Mouse (Mus musculus) embryonic stem cell, embryonic (primary cell): ENCODE measurements at regions not wholly inside any gene's neighbourhood (a gene's known extent, or its start where the extent isn't known, plus 50 kb on each side); places are given as distances from the start of the nearest gene placed in this dataset.

Experiments used
- CTCF ChIA-PET, 4 experiments: fragments of 300-600 bp in 2 of 4; fragments of 350-600 bp in 2 of 4; sonication (Branson Sonifier 250); formaldehyde crosslinking; loops; one replicate each; lab custom pipeline; 2022; ENCODE audit warnings: inconsistent platforms in 2 of 4; lab: Charles Lee
- POLR2A ChIA-PET, 4 experiments: fragments of 300-600 bp in 2 of 4; fragments of 350-600 bp in 2 of 4; sonication (Branson Sonifier 250); formaldehyde crosslinking; loops; one replicate each; lab custom pipeline; 2022; ENCODE audit warnings: antibody characterized with exemption in 4 of 4, inconsistent platforms in 1 of 4; lab: Charles Lee

DNA sequence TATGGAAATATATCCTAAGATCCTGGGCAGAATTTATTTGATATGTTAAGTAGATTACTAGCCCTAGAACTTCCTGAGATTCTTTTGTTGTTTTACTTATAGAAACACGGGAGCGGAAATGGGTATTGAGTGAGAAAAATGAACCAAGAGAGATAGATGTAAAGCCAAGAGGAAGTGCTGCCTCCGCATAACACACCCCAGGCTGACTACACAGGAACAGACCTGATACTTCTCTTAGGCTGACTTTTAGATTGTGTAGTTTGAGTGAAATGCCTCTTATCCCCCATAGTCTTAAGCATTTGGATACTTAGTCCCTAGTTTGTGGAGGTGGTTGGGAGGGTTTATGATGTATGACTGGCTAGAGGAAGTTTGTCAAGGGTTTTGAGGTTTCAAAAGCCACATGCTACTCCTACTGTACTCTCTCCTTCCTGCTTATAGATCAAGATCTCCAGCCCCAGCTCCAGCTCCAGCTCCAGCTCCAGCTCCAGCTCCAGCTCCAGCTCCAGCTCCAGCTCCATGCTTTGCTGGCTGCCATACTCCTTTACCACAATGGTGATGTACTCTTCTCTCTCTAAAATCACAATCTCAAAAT, 210.0 kb upstream of the Nrp1 start:
- POLR2A ChIA-PET: interaction anchor here in 1 of 4 experiments (0.7 kb wide), 1 partner anchor 621 kb away, joined by 3 read pairs; no protein-coding TSS in a partner anchor
- CTCF ChIA-PET: no interaction called here

DNA sequence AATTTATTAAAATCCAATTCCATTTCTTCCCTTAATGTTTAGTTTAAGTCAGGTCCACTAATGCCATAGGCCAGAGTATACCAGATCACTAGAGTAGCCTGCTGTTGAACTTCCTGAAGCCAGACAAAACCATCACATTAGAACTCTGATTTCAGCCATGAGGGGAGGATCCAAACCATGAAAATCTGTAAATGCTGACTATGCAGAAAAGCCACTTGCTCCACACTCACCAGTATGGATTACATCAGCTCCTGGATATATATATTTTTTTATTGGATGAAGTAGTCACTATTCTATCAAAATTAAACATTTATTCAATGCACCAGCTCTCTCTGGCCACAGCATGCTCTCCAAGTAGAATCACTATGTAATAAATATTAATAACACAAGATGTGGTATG, 202.8 kb upstream of the Nrp1 start:
- ChIA-PET CTCF (no interaction called here), POLR2A (no interaction called here)

DNA sequence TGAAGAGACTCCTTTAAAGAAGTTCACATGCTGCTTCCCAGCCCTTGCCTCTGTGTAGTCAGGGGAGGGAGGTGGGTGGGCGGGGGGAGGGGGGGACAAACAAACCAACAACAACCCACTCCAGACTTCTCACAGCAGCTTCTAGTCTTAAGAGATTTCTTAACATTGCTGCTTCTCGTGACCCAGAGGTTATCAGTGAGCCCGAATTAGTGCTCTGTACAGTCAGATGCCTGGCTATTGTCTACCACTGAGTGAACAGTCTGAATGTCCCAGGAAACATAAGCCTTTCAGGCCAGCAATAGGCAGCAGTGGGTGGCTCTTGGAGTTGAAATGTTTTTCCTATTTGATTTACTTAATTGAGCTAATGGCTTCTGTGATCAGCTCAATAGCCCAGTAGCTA, 202.2 kb upstream of the Nrp1 start:
- POLR2A ChIA-PET: no interaction called here
- CTCF ChIA-PET: no interaction called here

DNA sequence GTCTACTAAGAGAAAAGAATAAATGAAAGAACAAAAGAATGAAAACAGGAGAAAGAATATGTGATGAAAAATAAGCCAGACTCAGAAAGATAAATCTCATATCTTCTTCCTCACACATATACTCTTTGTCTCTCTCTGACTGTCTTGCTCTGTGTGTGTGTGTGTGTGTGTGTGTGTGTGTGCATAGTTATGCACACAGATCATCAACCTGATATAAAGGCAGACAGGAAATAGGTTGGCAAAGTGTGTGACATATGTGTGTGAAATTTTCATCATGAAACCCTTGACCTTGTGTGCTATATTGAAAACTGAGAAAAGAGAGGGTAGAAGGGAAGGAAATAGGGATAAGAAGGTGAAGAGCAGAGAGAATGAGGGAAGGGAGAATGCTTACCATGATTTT, 195.5 kb upstream of the Nrp1 start:
- POLR2A ChIA-PET: no interaction called here
- CTCF ChIA-PET: interaction anchor here in 1 of 4 experiments (0.6 kb wide), 1 partner anchor 84 kb away, joined by 4 read pairs; no protein-coding TSS in a partner anchor

DNA sequence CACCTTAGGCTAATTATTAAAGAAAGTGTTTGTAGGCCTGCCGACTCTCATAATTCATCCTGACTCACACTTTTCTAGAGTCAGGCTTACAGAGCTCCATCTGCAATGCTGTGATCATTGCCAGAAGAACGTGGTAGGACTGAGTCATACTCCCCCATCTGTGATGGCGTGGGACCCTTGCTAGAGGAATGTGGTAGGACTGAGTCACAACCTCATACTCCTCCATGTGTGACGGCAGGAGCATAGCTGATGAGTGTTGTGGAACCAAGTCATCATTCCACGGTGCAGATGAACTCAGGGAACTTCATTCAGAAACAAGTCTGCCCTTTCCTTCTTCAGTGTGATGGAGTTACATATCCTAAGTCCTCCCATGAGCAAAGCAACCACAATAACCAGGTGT, 193.4 kb upstream of the Nrp1 start:
- POLR2A ChIA-PET: no interaction called here
- CTCF ChIA-PET: no interaction called here

DNA sequence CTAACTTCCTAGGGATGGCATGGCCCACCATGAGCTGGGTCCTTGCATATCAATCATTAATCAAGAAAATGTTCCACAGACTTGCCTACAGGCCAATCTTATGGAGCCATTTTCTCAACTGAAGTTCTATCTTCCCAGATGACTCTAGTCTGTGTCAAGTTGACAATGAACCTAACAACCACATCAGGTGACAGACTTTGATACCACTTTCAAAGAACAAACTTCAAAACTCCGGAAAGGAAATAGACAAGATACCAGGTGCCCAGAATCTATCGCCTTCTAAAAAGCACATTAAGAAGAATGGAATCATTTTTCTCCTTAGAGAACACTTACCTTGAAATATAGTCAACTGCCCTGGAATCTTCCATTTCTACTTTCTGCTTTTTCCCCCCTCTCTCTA, 192.8 kb upstream of the Nrp1 start:
- ChIA-PET CTCF (no interaction called here), POLR2A (no interaction called here)

DNA sequence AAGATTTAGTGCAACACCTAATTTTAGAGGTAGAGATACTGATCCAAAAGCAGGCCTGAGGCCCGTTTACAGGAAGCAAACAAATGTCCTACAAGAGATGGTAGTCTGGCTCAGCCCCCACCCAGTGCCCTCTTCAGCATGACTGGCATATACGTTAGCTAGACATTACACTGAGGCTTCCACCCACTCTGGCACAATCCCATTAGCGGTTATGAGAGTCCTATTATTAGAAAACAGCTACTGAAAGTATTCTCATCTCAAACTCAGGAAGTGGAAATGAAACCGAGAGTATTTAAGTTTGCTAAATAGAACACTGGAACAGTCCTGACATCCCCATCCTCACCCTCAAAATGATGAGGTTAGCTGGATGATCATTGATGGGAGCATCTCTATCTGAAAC, 192.3 kb upstream of the Nrp1 start:
- ChIA-PET CTCF (no interaction called here), POLR2A (no interaction called here)

DNA sequence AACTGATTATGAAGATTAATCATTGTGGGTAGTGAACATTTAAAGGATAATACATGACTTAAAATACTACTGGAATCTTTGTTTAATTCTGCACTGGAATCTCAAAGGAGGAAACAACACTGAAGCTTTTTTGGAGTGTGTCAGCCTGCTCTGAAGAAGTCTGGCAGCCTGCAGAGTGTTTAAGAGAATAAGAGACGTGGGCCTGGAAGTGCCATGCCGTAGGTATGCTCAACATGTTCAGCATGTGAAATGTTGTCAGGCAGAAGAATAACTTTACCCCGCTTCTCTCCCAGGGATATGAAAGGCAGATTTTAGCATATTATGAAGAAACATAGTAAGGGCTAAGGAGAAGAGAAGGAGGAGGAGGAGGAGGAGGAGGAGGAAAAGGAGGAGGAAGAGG, 189.6 kb upstream of the Nrp1 start:
- ChIA-PET CTCF (no interaction called here), POLR2A (no interaction called here)

DNA sequence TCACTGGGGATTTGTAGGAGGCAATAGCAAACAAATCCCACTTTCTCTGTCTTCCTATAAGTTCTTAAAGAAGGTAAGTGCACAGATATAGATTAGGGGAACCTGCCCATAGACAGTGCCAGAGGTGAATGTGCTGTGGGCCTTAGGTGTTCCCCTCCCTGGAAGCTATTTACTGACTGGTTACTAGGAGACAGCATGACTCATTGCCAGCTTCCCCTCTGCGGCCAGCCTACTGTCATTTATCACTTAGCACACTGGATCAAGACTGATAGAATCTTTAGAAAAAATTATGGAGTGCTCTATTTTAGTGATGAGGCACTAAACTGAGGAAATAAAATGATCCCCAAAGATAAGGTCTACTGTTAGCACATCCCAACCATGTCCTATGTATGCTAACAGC, 187.3 kb upstream of the Nrp1 start:
- CTCF ChIA-PET: no interaction called here
- POLR2A ChIA-PET: no interaction called here

DNA sequence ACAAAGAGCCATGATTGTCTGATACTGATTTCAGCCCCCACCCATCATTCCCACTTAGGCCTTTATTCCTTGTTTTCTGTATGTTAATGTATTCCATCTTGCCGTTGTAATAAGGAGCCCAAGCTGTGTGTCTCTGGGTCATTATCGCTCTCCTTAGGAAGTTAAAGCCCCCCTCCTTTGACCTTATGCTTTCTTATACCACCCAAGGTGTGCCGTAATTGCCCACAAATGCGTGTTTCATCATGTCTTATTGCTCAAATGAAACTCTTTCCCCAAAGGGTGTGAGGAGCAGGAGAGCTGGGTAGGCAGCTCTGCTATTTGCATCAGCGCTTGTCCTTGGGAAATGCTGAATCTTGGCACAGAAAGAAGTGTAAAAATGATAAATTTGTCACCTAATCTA, 178.2 kb upstream of the Nrp1 start:
- CTCF ChIA-PET: no interaction called here
- POLR2A ChIA-PET: interaction anchor here in 1 of 4 experiments (0.5 kb wide), 1 partner anchor 500 kb away, joined by 3 read pairs; no protein-coding TSS in a partner anchor

DNA sequence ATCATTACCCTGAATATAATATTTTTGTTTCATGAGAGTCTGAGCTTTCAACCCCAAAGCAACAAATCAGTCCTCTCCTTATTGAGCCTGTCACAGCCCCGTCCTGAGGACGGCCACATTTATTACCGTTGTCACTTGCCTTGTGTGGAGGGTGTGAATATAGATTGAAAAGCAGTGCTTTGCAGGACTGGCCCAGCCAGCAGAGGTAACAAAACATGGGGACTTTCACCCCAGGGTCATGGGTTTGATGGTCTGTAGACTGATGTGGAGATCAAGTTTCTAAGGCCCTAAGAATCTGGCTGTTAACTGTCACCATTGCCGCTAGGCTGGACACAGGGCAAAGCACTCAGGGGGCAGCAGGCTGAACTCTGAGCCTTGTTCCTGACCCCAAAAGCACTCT, 175.3 kb upstream of the Nrp1 start:
- ChIA-PET CTCF (no interaction called here), POLR2A (no interaction called here)

DNA sequence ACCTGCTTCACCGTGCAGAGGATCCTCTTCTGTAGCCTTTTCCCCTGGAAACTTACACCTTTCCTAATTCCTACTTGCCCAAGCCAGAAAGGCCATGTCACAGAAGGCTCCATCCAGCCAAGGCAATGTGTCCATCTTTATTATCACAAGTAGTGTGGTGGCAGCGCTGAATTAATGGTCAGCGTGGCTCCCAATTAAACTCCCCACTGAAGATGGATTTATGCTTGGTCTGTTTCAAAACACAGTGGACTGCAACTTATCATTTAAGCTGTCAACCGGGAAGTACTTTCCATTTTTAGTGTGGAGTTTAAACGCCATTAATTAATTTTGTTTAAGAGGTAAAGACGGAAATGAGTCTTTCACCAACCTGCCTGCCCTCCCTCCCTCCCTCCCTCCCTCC, 170.1 kb upstream of the Nrp1 start:
- POLR2A ChIA-PET: no interaction called here
- CTCF ChIA-PET: no interaction called here

DNA sequence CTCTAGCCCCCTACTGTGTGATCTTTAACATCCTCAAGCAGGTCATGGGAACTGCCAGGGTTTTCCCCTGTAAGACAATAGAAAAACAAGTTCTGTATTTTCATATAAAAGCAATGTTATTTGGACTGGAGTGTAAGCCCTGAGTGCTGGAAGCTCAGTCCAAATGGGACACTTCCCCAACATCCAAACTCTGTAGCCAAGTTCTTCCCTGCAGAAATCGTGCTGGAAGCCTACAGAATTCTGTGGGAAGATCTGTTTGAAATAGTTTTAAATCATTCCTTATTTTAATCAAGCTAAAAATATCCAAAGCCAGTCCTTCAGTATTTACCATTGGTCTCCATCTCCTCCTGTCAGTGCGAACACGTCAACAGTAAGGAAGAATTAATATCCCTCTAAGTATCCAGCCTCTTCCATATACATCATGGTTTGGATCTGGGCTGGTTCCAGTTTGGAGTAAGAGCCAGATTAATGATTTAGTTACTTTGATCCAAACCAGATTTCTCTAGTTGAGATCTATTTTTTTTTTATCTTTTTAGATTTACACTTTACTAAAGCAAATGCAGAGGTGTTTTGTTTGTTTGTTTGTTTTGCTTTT, 165.0 kb upstream of the Nrp1 start:
- POLR2A ChIA-PET: no interaction called here
- CTCF ChIA-PET: no interaction called here

DNA sequence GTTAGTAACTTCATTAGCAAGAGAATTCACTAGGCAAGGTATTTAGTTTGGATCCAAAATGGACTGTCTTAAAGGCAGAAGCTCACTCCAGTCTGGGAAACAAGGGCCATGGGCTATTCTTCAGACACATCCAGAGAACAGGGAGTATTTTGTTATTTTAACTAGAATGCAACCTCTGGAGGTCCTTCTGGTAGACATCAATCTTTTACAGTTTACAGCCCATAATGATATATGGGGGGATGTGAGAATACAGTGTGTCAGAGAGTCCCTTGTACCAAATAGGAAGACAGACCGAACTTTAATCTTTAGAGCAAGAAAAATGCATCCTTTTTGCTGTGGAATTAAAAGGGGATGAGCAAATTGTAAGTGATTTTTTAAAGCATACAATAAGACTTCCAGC, 157.6 kb upstream of the Nrp1 start:
- POLR2A ChIA-PET: no interaction called here

DNA sequence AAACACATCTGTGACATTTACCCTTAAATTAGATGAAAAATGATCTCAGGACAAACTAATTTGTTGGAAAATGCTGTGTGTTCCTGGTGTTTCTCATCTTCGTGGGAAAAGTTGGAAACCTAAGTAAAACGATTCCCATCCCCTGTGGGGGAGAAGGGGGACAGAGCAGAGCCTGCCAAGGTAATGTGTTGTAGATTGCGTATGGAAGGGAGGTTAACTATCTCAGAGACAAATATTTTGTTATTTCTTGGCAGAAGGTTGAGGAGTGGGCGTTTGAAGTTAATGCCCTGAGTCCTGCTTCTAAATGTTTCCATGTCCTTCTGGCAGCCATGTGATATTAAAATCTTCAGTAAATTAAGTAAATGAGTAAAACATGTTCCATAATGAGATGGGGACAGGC, 156.8 kb upstream of the Nrp1 start:
- CTCF ChIA-PET: no interaction called here
- POLR2A ChIA-PET: no interaction called here

More for the DNA sequence above, 157.6 kb upstream of the Nrp1 start:
- CTCF ChIA-PET: no interaction called here

DNA sequence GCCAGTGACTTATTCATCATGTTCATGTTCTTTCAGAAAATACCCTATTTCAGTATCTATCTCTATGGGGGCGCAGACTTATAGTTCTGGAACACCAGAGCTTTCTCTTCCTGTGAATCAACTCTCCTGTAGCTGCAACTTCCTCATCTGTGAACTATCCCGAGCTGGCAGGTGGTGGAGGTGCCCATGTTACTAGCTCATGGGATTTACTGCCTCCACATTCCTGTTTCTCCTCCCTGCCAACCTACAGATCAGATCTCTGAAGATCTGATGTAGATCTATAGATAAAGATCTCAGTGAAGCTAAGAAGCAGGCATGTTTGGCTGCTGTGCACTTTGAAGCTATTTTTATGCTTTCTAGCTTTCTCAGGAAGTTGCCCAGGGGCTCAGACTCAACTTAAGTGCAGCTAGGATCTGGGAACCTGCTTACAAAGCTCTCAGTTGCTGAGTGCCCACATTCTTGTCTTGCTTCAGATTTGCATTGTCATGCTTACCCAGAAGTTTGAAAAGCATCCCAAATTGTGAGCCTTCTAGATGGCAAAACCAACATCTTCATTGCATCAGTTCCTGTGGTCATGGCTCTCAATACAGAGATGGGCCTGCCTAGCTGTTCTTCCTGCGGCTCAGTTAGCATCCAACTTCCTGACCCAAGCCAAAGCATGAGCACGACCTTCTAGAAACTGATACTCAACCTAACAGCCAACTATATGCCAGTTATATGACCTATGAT, 156.1 kb upstream of the Nrp1 start:
- CTCF ChIA-PET: no interaction called here

DNA sequence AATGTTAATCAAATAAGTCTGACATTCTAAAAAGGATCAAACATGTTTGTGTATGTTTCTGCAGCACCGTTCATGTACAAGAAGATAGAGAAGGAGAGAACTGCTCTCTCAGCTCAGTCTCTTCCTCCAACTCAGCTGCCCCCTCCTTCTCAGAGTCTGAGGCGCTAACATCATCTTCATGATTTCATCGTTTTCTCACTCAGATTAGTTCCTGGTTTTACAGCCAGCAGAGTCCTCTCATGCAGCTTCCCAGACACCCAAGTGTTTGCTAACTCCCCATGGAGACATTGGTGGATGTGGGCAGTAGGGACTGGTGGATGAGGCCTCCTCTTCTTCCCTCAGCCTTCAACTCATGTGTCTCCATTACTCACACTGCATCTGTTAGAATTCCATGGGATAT, 153.6 kb upstream of the Nrp1 start:
- ChIA-PET POLR2A (no interaction called here), CTCF (no interaction called here)

More for the DNA sequence above, 156.1 kb upstream of the Nrp1 start:
- POLR2A ChIA-PET: no interaction called here

DNA sequence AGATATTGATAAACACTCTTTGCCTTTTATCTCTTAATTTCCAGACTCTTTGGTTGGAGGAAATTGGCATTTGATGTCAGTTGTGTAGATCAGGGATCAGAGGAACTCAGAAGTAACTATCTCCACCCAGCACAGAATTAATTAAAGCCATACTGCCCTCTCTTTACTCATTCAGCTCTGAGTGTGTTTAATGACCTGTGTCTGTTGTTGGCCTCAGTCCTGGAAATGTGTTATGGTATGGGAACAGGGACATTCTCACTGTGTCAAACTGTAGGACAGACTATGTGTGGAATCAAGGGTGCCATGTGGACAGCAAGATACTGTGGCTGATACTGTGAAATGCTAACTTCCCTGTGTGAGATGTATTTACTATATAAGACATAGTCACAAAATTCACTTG, 151.3 kb upstream of the Nrp1 start:
- ChIA-PET CTCF (no interaction called here), POLR2A (interaction anchor here in 1 of 4 experiments (0.6 kb wide), 1 partner anchor 303 kb away, joined by 3 read pairs; no protein-coding TSS in a partner anchor)

DNA sequence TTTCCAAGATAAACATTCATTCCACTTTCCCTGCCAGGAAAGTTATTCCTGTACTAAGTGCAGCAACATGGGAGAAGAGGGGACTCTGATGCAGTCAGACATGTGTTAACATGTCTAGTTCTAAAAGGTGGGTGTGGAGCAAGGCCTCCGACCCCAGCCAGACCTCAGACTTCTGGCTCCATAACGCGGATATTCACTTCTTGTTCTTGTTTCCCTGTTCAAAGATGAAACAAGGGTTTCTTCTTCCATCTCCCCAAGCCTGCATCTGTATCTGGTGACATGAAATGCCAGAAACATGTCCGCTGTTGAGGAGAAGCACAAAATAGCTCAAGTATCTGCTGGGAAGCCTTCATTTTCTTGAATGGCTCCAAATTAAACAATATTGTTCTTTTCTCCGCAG, 147.6 kb upstream of the Nrp1 start:
- ChIA-PET POLR2A (no interaction called here), CTCF (no interaction called here)

DNA sequence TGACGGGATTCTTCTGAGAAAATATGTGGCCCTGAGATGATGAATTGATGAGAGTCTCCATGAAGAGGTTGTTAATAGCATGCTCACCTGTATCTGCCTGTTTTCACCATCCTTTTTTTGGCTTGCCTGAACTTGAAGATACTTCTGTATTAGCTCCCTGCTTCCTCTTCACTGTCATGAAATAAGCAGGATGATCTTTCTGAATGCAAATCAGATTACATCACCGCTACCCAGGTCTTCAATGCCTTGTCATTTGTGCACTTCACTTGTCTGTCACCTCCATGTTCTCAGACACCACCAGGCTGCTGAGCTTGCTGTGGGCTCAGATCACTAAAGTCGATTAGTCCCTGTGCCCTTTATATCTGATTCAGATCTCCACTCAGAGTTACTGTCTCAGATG, 146.2 kb upstream of the Nrp1 start:
- ChIA-PET POLR2A (interaction anchor here in 1 of 4 experiments (0.7 kb wide), 1 partner anchor 39 kb away, joined by 3 read pairs; no protein-coding TSS in a partner anchor), CTCF (no interaction called here)

DNA sequence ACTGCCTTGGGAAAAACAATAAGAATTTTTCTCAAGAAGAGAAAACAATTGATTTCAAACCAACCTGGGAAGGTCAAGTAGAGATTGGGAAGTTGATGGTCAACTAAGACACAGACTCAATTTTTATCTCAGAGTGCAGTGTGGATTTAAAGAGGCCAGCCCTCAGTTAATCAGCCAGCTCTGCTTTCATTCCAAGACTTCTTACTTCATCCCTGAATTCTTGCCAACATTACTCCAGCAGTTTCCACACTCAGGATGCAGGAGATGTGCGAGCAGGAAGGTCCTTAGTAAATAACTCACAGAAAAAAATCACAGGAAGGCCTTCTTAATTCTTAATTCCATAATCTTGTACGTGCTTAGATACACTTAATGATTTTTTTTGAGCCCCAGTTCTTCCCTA, 144.1 kb upstream of the Nrp1 start:
- CTCF ChIA-PET: no interaction called here
- POLR2A ChIA-PET: no interaction called here
